Mouse (Mus musculus) hindbrain, embryonic 16.5 days (tissue): ENCODE results near the gene Lrrc32. TPM values are rescaled to one million over a fixed set of nuclear protein-coding genes. Genes with fewer than 3 reads are reported as not detected.

Source experiments
- ATAC-seq: fragments of 200-750 bp; cut with Nextera tagmentation; 2 replicates; pipeline ENCODE4 v1.8.0; 2017; ENCODE audit warnings: moderate TSS enrichment, moderate library complexity
- H3K27ac ChIP-seq: fragments of 300-500 bp; sonication (generic); 2 replicates; pipeline ENCODE4 v1.5.1; 2014; ENCODE audit warnings: low read depth, mild to moderate bottlenecking, control low read depth, low read length, moderate library complexity
- H3K27me3 ChIP-seq: fragments of 300-500 bp; sonication (generic); replicated peaks from 2 replicates; pipeline ENCODE4 v1.6.1; 2014; ENCODE audit warnings: low read length; ENCODE audit not compliant: control insufficient read depth, insufficient read depth
- H3K36me3 ChIP-seq: fragments of 300-500 bp; sonication (generic); 2 replicates; pipeline ENCODE4 v1.6.1; 2014; ENCODE audit warnings: mild to moderate bottlenecking, low read length, moderate library complexity, mixed read lengths; ENCODE audit not compliant: control insufficient read depth, insufficient read depth
- H3K4me1 ChIP-seq: fragments of 300-500 bp; sonication (generic); 2 replicates; pipeline ENCODE4 v1.6.1; 2014; ENCODE audit warnings: low read depth, low read length; ENCODE audit not compliant: control insufficient read depth, insufficient read depth
- H3K4me2 ChIP-seq: fragments of 300-500 bp; sonication (generic); 2 replicates; pipeline ENCODE4 v1.6.1; 2014; ENCODE audit warnings: mild to moderate bottlenecking, low read length, control low read depth, moderate library complexity
- H3K4me3 ChIP-seq: fragments of 300-500 bp; sonication (generic); 2 replicates; pipeline ENCODE4 v1.5.1; 2014; ENCODE audit warnings: mild to moderate bottlenecking, low read length, control low read depth, moderate library complexity
- H3K9ac ChIP-seq: fragments of 300-500 bp; sonication (generic); 2 replicates; pipeline ENCODE4 v1.6.1; 2014; ENCODE audit warnings: low read depth, mild to moderate bottlenecking, control low read depth, low read length, moderate library complexity
- H3K9me3 ChIP-seq: fragments of 300-500 bp; sonication (generic); 2 replicates; pipeline ENCODE4 v1.6.1; 2014; ENCODE audit warnings: mild to moderate bottlenecking, low read length, moderate library complexity; ENCODE audit not compliant: control insufficient read depth
- WGBS: fragments of 180-500 bp; shearing (Covaris S2); extraction: QIAGEN DNeasy Blood & Tissue Kit; methylation state at CpG from one replicate; pipeline ENCODE4 v1.1.7; 2014; 5-methylcytosine and 5-hydroxymethylcytosine counted together
- polyA plus RNA-seq: library from polyadenylated mRNA; unstranded; fragments of >200 nt; fragmentation: Nextera tagmentation; extraction: Ambion mirVana; gene quantifications from 2 replicates; pipeline ENCODE4 v1.2.1, GENCODE M21; 2015

The Lrrc32 gene
- polyA plus RNA-seq, 1 experiment from 2014 or later, result 4.1 TPM

GRCm38 (mm10) chr7:98492331-98492730 lies 3.2 kb downstream of the Lrrc32 start:
- Histone ChIP-seq H3K9me3 (no peaks in the 10 kb centered on the region), H3K4me1 (peaks cover 6% of the 10 kb centered on the region; the same call in 1 of the 2 replicates), H3K27me3 (no peaks in the 10 kb centered on the region), H3K27ac (no peak overlapping the region), H3K36me3 (no peaks in the 10 kb centered on the region), H3K4me3 (no peak overlapping the region), H3K4me2 (no peak overlapping the region), H3K9ac (no peak overlapping the region)
- 68% methylated on average over 5 of the region's 5 CpGs for WGBS
- no peak for ATAC-seq

DNA sequence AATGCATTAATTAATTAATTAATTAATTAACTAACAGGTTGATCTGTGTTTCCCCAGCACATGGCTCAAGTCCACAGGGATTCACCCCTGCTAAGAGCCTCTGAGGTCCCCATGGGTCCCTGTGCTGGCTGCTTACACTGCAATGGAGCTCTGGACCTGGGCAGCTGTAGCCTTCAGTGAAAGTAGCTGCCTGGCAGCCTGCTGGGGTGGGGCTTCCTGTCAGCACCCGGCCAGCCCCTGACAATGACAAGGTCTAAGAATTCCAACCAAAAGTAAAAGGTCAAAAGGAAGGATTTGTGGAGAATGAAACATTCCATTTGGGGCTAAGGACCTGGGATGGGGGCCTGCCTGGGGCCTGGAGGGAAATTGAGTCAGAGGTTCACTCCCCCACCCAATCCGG lies 4.2 kb downstream of the Lrrc32 start:
- no peaks in the 10 kb centered on the region for H3K36me3 ChIP-seq
- H3K4me3 ChIP-seq, result no peak overlapping the region
- H3K9me3 ChIP-seq, result no peaks in the 10 kb centered on the region
- H3K4me2 ChIP-seq, result no peak overlapping the region
- H3K9ac ChIP-seq, result no peak overlapping the region
- H3K4me1 ChIP-seq, result peaks cover 6% of the 10 kb centered on the region; the same call in 1 of the 2 replicates
- no peaks in the 10 kb centered on the region for H3K27me3 ChIP-seq
- no peak overlapping the region for H3K27ac ChIP-seq
- 76% methylated on average over 2 of the region's 2 CpGs for WGBS
- no peak for ATAC-seq

DNA sequence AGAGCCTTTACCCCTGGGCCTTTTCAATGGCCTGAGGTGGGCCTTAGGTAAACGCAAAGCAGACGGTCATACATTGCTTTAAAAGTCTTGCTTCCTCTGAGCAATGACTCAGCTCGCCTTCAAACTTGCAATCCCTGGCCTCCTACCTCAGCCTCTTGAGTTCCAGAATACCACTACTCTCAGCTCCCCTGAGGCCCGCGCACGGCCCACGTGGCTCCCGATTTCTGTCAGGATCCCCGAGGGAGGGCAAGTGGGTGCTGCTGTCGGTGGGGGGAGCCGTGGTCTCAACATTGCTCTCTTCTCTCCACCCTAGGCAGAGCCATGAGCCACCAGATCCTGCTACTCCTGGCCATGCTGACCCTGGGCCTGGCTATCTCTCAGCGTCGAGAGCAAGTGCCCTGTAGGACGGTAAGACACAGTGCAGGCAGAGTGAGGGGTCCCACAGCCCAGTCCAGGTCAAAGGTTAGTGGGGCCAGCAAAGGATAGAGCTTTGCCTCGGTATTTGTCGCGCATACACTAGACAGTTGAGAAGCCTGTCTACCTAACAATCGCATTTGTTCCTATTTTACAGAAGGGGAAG lies 4.9 kb downstream of the Lrrc32 start:
- Histone ChIP-seq H3K4me1 (peaks cover 4% of the 10 kb centered on the region; the same call in 1 of the 2 replicates), H3K27ac (no peak overlapping the region), H3K36me3 (no peaks in the 10 kb centered on the region), H3K4me3 (no peak overlapping the region), H3K9ac (no peak overlapping the region), H3K9me3 (no peaks in the 10 kb centered on the region), H3K4me2 (no peak overlapping the region), H3K27me3 (no peaks in the 10 kb centered on the region)
- 81% methylated on average over 18 of the region's 18 CpGs for WGBS
- no peak for ATAC-seq

GRCm38 (mm10) chr7:98495591-98495990 lies 6.5 kb downstream of the Lrrc32 start:
- WGBS, result 75% methylated on average over 1 of the region's 1 CpGs
- ATAC-seq, result no peak
- no peaks in the 10 kb centered on the region for H3K9me3 ChIP-seq
- no peak overlapping the region for H3K4me2 ChIP-seq
- H3K4me3 ChIP-seq, result no peak overlapping the region
- no peak overlapping the region for H3K27ac ChIP-seq
- H3K9ac ChIP-seq, result no peak overlapping the region
- no peaks in the 10 kb centered on the region for H3K27me3 ChIP-seq
- no peaks in the 10 kb centered on the region for H3K4me1 ChIP-seq
- no peaks in the 10 kb centered on the region for H3K36me3 ChIP-seq

GRCm38 (mm10) chr7:98497451-98497850 lies 8.4 kb downstream of the Lrrc32 start:
- no peaks in the 10 kb centered on the region for H3K36me3 ChIP-seq
- ATAC-seq, result no peak
- H3K4me2 ChIP-seq, result no peak overlapping the region
- no peaks in the 10 kb centered on the region for H3K9me3 ChIP-seq
- H3K9ac ChIP-seq, result no peak overlapping the region
- no peaks in the 10 kb centered on the region for H3K4me1 ChIP-seq
- H3K4me3 ChIP-seq, result no peak overlapping the region
- H3K27me3 ChIP-seq, result no peaks in the 10 kb centered on the region
- 55% methylated on average over 5 of the region's 5 CpGs for WGBS
- H3K27ac ChIP-seq, result no peak overlapping the region

GRCm38 (mm10) chr7:98498101-98498500 lies 9.0 kb downstream of the Lrrc32 start:
- H3K4me3 ChIP-seq, result no peak overlapping the region
- H3K9ac ChIP-seq, result no peak overlapping the region
- no peak for ATAC-seq
- no peak overlapping the region for H3K27ac ChIP-seq
- H3K9me3 ChIP-seq, result no peaks in the 10 kb centered on the region
- no peaks in the 10 kb centered on the region; the same call in 1 of the 2 replicates for H3K4me1 ChIP-seq
- H3K4me2 ChIP-seq, result no peak overlapping the region
- H3K36me3 ChIP-seq, result no peaks in the 10 kb centered on the region
- no peaks in the 10 kb centered on the region for H3K27me3 ChIP-seq
- WGBS, result 90% methylated on average over 12 of the region's 12 CpGs

DNA sequence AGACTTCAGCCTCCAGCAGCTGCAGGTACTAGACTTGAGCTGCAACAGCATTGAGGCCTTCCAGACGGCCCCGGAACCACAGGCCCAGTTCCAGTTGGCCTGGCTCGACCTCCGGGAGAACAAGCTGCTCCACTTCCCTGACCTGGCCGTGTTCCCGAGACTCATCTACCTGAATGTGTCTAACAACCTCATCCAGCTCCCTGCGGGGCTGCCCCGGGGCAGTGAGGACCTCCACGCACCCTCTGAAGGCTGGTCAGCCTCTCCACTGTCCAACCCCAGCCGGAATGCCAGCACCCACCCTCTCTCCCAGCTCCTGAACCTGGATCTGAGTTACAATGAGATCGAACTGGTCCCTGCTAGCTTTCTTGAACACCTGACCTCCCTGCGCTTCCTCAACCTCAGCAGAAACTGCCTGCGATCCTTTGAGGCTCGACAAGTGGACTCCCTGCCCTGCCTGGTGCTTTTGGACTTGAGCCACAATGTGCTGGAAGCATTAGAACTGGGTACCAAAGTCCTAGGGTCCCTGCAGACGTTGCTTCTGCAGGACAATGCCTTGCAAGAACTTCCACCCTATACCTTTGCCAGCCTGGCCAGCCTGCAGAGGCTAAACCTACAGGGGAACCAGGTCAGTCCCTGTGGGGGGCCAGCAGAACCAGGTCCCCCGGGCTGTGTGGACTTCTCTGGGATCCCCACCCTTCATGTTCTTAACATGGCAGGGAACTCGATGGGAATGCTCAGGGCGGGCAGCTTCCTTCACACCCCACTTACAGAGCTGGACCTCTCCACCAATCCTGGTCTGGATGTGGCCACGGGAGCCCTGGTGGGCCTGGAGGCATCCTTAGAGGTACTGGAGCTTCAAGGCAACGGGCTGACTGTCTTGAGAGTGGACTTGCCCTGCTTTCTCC lies 9.8 kb downstream of the Lrrc32 start:
- Histone ChIP-seq H3K36me3 (no peaks in the 10 kb centered on the region), H3K4me2 (no peak overlapping the region), H3K4me3 (no peak overlapping the region), H3K4me1 (peaks cover 1% of the 10 kb centered on the region), H3K27me3 (no peaks in the 10 kb centered on the region), H3K9ac (no peak overlapping the region), H3K9me3 (no peaks in the 10 kb centered on the region), H3K27ac (no peak overlapping the region)
- no peak for ATAC-seq
- 83% methylated on average over 20 of the region's 20 CpGs for WGBS

- Histone ChIP-seq H3K9ac (no peak overlapping the region), H3K27ac (no peak overlapping the region), H3K4me2 (no peak overlapping the region), H3K4me3 (no peak overlapping the region), H3K4me1 (peaks cover 3% of the 10 kb centered on the region), H3K27me3 (no peaks in the 10 kb centered on the region), H3K9me3 (no peaks in the 10 kb centered on the region), H3K36me3 (no peaks in the 10 kb centered on the region)
- 74% methylated on average over 25 of the region's 25 CpGs for WGBS
- no peak for ATAC-seq
These were observed 10.6 kb downstream of the Lrrc32 start for GRCm38 (mm10) chr7:98499561-98500292.

DNA sequence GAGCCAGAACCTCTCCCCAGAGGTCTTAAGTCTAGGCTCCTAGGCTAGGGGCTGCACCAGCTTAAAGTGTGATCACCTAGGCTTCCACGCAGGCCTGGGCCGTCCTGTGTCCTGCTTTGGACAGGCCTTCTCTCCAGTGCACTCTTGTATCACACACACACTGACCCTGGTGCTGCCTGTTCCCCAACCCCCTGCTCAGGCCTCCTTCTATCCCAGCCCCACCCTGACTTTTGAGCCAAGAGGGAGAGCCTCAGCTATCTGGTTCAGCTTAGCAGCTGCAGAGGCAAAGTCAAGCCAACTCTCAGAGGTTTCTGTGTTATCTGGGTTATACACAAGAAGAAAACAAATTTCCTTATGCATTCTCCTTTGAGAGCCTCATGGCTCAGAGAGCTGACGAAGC lies 11.4 kb downstream of the Lrrc32 start:
- no peak for ATAC-seq
- Histone ChIP-seq H3K36me3 (no peaks in the 10 kb centered on the region), H3K27ac (no peak overlapping the region), H3K9me3 (no peaks in the 10 kb centered on the region), H3K4me1 (peaks cover 8% of the 10 kb centered on the region), H3K4me2 (no peak overlapping the region), H3K27me3 (no peaks in the 10 kb centered on the region), H3K9ac (no peak overlapping the region), H3K4me3 (no peak overlapping the region)
- 89% methylated on average over 3 of the region's 3 CpGs for WGBS
